Mouse (Mus musculus) gastrocnemius, postnatal 25 days (tissue): ENCODE data around the gene Rabgap1l. TPM values are rescaled to one million over a fixed set of nuclear protein-coding genes. Genes with fewer than 3 reads are reported as not detected.
A peak's percentile ranks its signal among the peaks of the same experiment; 100 is the strongest.
"Not testable (repeated sequence)": the region's sequence is repeated elsewhere in the genome, so short reads cannot be mapped to it uniquely, and the experiment has no call there.

Experiments used
- DNase-seq: peaks from one replicate; pipeline ENCODE4 v3.0.0; 2022
- total RNA-seq, 2 experiments: library from RNA; stranded (reverse); gene quantifications; 1 replicate in 1 of 2; 2 replicates in 1 of 2; pipeline ENCODE4 v1.2.3; 2021

Rabgap1l gene
- total RNA-seq, 2 experiments from 2014 or later: 9.4 to 11.8 TPM

GRCm38 (mm10) chr1:160692224-160693093 is 100.6 kb downstream of the Rabgap1l start:
- DNase-seq: no peak

GRCm38 (mm10) chr1:160691196-160691590 is 101.8 kb downstream of the Rabgap1l start:
- DNase-seq: no peak

- DNase-seq: peak; percentile 13
These were observed 102.4 kb downstream of the Rabgap1l start for GRCm38 (mm10) chr1:160690516-160691195.

DNA sequence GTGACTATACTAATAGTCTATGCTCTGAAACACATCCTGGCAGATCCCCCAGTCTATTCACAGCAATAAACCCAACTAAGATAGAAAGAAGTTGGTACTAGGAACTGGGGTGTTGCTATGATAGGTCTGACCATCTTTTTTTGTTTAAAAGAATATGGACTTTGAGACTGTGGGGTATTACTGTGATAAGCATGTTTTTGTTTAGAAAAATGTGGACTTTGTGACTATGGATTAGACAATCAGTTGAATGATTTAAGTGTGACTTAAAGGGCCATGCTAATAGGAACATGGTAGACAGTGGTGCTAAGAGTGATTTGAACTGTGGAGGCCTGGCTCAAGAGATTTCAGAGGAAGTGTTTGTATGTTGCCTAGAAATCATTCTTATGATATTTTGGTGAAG is 103.5 kb downstream of the Rabgap1l start:
- no peak for DNase-seq

DNA sequence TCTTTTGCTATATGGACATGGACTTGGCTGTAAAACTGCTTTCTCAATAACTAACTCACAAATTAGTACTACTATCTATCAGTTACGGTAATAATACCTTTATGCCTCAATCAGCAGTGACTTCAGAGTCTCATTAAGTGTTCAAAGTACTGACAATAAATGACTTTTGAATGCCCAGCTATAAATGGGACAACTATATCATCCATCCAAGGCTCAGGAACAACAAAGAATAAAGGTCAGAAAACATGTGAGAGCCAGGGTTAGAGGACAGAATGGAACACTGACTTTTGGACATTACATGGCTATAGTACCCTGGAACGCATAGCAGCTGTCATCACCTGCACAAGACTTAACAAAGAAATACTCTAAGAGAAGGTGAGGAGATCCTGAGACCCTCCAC is 108.8 kb downstream of the Rabgap1l start:
- no peak for DNase-seq

GRCm38 (mm10) chr1:160681398-160682050 is 111.5 kb downstream of the Rabgap1l start:
- DNase-seq: no peak

- DNase-seq: no peak
These were observed 118.2 kb downstream of the Rabgap1l start for GRCm38 (mm10) chr1:160674763-160675162.

- DNase-seq: no peak
These were observed 120.8 kb downstream of the Rabgap1l start for GRCm38 (mm10) chr1:160672088-160672814.

- no peak for DNase-seq
These were observed 137.1 kb downstream of the Rabgap1l start for GRCm38 (mm10) chr1:160655806-160656470.

DNA sequence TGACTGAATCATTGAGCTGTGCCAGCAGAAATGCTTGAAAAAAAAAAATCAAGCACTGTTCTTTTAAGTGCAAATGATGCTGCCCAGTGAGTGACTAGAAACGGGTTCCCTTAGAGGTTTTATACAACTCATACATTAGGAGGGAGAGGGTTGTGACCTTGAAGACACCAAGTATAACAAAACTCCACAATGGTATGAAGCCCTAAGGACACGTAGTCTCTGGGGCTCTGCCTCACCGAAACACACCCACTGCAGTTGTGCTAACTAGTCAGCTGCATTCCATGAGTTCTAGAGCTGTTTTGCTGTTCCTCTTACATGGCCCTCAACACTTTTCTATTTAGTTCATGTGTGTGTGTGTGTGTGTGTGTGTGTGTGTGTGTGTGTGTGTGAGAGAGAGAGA is 141.3 kb downstream of the Rabgap1l start:
- no peak for DNase-seq

GRCm38 (mm10) chr1:160645416-160645815 is 147.6 kb downstream of the Rabgap1l start:
- no peak for DNase-seq

GRCm38 (mm10) chr1:160628213-160628932 is 164.6 kb downstream of the Rabgap1l start:
- no peak for DNase-seq

- DNase-seq: not testable (repeated sequence)
These were observed 168.5 kb downstream of the Rabgap1l start for GRCm38 (mm10) chr1:160624354-160625120.

DNA sequence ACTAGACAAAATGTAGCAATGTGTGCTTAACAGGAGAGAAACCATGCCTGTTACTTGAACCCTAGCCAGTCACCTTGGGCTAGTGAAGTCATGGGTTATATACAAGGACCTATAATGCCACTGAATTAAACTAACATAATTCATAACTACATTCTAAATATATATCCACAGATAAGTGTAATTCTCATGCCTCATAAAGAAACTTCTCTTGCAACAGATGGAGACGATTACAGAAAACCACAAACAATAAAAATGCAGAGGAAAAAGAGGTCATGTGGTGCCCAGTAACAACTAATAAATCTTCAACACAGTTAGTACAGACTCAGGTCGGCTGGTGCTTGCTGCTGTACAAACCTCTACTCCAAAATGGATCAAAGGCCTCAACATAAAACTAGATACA is 174.8 kb downstream of the Rabgap1l start:
- DNase-seq: no peak

GRCm38 (mm10) chr1:160606425-160606824 is 186.6 kb downstream of the Rabgap1l start:
- DNase-seq: no peak

- not testable (repeated sequence) for DNase-seq
These were observed 189.7 kb downstream of the Rabgap1l start for GRCm38 (mm10) chr1:160603312-160603711.

GRCm38 (mm10) chr1:160597369-160597768 is 195.6 kb downstream of the Rabgap1l start:
- no peak for DNase-seq

GRCm38 (mm10) chr1:160596948-160597270 is 196.1 kb downstream of the Rabgap1l start:
- no peak for DNase-seq

DNA sequence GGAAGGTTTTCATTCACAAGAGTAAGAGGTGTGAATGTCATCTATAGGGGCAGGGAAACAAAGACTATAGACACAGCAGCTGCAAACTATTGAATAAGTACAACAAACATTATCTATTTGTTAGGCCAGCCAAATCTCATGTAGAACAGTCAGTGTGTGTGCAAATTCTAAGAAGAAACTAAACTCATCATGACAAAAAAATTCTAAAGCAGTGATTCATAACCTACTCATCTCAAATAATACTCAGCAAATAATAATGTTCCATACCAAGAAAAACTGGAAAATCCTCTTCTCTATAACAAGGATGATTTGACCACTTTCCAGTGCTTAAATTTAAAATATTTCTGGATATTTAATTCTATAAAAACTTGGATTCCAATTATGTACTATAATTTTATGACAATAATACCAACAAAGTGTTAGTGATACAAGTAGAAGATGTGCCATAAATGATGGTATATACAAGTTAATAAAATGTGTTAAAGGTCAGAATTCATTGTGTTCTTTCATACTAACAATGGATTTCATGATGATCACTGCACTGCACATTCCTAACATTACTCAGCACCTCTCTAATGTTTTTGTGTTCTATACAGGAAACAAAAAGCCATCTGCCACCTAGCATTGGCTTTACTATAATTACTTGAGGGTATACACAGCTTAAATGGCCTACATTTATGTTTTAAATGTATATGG is 196.6 kb downstream of the Rabgap1l start:
- DNase-seq: no peak

DNA sequence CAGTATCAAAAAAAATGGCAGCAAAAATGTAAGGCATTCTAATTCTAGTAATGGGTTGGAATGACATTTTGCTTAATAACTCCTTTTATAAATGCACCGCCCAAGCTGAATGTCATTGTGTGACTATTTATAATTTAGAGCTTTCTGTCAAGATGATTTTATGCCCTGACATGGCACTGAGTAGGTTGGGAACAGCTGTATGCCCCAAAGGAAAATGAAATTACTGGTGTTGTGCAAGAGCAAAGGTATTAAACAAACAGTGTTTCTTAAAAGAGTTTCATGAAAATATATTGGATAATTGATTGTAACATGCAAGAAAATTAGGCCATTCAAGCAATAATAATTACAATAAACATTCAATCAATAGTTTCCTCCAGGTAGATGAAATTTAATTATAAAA is 198.4 kb downstream of the Rabgap1l start:
- DNase-seq: no peak
